Mouse (Mus musculus) cortical plate, adult 2 months (tissue): ENCODE results near the gene Bcar1. TPM values are rescaled to one million over a fixed set of nuclear protein-coding genes. Genes with fewer than 3 reads are reported as not detected.
A peak's percentile ranks its signal among the peaks of the same experiment; 100 is the strongest.

ENCODE experiments used
- H3K27ac ChIP-seq: fragments of 200-500 bp; 2 replicates; pipeline ENCODE4 v1.5.1; 2012; ENCODE audit warnings: low read length, control low read depth, inconsistent platforms; ENCODE audit not compliant: insufficient read depth
- H3K4me1 ChIP-seq: fragments of 200-500 bp; 2 replicates; pipeline ENCODE4 v1.6.1; 2011; ENCODE audit warnings: low read length; ENCODE audit not compliant: control insufficient read depth, insufficient read depth
- H3K4me3 ChIP-seq: fragments of 200-500 bp; 2 replicates; pipeline ENCODE4 v1.5.1; 2011; ENCODE audit warnings: mild to moderate bottlenecking, low read length, control low read depth; ENCODE audit not compliant: insufficient read depth
- CTCF ChIP-seq: fragments of 200-500 bp; IDR thresholded peaks from 2 replicates; pipeline ENCODE4 v1.5.1; 2011; ENCODE audit warnings: mild to moderate bottlenecking, control low read depth, low read length; ENCODE audit not compliant: insufficient read depth; ENCODE audit errors: extremely low read depth
- POLR2A ChIP-seq: fragments of 200-500 bp; IDR thresholded peaks from 2 replicates; pipeline ENCODE4 v1.6.1; 2011; ENCODE audit warnings: mild to moderate bottlenecking, low read length, control low read depth; ENCODE audit not compliant: insufficient read depth; ENCODE audit errors: extremely low read depth
- polyA plus RNA-seq: library from polyadenylated mRNA; depleted of rRNA; stranded (reverse); fragments of >200 nt; gene quantifications from 2 replicates; pipeline ENCODE4 v1.2.3, GENCODE M21; 2012; rRNA removed

Bcar1 gene
- polyA plus RNA-seq: 52.3 and 56.5 TPM in 2 replicates

DNA sequence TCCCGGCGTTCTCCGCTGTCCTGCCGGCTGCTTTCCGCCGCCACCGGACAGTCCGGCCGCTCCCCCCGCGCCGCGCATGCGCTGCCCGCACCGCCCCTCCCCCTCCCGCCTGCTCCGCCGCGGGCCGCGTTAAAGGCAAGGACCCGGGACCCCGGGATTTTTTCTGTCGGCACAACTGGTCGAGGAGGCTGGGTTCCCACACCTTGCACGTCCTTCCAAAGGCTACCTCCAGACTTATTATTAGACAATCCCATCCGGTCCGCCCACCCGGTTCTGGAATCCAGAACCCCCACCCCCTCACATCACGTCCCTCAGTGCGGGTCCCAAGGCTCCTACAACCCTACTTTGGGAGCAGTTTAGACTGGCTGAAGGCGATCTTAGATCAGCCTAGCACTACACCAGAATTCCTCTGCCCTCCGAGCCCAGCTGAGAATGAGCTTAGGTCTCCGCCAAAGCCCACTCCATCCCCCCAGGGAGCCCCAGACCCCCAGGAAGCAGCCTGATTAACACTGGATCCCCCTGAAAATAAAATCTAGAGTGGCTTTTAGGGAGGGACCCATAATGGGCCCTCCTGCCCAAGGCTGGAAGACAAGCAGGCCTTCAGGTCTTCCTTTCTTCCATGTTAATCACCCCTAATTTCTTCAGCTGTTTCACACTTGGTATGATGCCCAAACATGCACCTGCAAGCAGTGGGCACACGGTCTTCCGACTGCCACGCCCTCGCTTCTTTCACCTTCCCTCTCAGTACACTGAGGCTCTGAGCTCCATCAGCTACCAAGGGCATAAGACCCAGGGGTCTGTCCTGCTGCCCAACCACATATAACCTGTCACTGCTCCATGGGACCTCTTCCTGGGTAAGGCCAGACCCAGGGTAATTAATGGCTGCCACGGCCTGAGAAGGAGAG, at the start of gene Bcar1:
Gene Bcar1 (minus strand): TSS at position 18 of the 905 bp plus-strand sequence.
- Histone ChIP-seq H3K4me1 (peaks cover 13% of the 10 kb centered on the region), H3K27ac (peak within 1 kb of the TSS; percentile 88), H3K4me3 (peak within 1 kb of the TSS; percentile 89)
- TF ChIP-seq POLR2A: 0 out of 2 replicates have a peak, but pooled peaks have one; percentile 16
- no peak for TF ChIP-seq CTCF

DNA sequence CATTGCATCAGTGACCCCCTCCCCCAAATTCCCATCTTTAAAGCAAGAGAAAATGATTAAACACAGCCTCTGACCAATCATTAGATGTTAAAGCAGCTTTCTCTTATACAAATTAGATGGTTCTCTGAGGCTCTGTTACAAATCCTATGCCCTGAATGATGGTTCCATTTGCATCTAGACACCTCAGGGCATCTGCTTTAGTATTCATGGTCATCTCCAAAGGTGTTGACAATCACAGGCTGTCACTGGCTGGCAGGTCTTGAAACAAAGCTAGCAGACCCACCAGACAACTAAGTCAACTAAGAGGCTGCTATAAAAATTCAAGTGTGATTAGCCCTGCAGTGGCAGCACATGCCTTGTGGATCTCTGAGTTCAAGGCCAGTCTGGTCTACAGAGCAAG, 46.0 kb upstream of the Bcar1 start:
- no peak overlapping the region for H3K27ac ChIP-seq
- TF ChIP-seq CTCF (no peak), POLR2A (no peak)
- H3K4me1 ChIP-seq: peaks cover 5% of the 10 kb centered on the region
- H3K4me3 ChIP-seq: no peak overlapping the region

DNA sequence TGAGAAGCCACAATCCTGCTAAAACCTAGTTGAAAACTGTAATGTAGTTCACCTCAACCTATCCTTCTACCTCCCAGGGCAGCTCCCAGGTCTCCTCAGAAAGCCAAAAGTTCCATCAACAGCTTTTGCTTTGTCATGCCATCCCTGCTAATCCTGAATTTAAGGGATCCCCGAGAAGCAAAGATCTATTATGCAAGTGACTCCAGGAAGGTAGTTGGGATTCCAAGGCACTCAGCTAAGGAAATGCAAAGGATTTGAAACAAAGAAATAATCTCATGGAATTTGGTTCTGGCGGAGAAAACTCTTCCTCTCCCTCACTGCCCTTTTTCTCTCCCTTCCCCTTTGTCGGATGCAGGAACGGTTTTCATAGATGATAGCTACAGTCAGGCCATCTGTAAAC, 45.6 kb upstream of the Bcar1 start:
- Histone ChIP-seq H3K4me1 (peaks cover 5% of the 10 kb centered on the region), H3K27ac (no peak overlapping the region), H3K4me3 (no peak overlapping the region)
- TF ChIP-seq POLR2A (no peak), CTCF (no peak)

DNA sequence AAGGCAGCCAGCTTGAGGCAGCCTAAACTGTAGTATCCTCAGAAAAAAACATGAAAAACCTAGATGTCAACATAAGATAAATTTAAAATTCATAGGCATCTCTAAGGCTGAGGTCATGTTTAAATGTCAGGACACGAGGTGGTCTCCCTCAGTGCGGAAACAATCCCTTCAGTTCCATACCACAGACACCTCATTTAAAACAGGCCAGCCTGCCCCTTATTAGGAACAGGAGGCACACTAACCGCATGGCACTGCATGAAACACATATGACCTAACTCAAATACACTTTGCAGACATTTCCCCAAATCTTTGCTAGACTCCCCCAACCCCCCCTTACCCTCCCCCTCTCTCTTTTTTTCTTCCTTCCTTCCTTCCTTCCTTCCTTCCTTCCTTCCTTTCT, 44.9 kb upstream of the Bcar1 start:
- Histone ChIP-seq H3K27ac (no peak overlapping the region), H3K4me3 (no peak overlapping the region), H3K4me1 (peaks cover 5% of the 10 kb centered on the region)
- no peak for TF ChIP-seq POLR2A
- TF ChIP-seq CTCF: no peak

DNA sequence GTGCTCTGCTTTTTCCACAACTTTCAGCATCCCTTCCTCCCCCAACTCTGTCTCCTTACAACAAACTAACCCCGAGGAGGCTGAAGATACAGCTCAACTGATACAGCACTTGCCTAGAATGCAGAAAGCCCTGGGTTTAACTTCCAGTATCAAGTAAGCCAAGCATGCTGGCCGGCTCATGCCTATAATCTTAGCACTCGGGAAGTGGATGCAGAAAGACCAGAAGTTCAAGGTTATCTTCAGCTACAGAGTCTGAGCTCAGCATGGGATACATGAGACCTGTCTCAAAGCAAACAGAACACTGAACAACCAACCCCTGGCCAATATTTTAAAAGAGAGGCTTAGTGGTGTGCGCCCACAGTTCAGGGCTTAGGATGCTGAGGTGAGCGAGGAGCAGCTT, 44.5 kb upstream of the Bcar1 start:
- TF ChIP-seq POLR2A: no peak
- no peak for TF ChIP-seq CTCF
- H3K4me1 ChIP-seq: peaks cover 5% of the 10 kb centered on the region
- H3K27ac ChIP-seq: no peak overlapping the region
- no peak overlapping the region for H3K4me3 ChIP-seq

DNA sequence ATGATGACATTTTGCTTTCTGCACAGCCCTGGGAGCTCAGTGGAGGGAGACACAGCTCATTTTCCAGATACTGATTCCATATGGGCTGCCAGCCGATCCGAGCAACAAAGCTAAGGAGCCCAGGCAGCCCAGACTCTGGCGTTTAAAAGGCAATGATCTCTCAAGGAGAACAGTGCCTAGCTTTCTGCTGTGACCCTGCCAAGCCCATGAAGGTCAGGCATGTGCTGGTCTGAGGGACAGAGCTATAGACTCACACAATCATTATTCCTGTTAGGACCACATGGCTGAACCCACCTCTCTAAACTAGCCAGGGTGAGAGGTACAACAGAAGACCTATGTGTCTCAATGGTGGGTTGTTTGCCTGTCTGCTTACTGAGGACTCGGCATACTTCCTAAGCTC, 44.1 kb upstream of the Bcar1 start:
- peaks cover 5% of the 10 kb centered on the region for H3K4me1 ChIP-seq
- H3K4me3 ChIP-seq: no peak overlapping the region
- H3K27ac ChIP-seq: no peak overlapping the region
- TF ChIP-seq POLR2A: no peak
- no peak for TF ChIP-seq CTCF

DNA sequence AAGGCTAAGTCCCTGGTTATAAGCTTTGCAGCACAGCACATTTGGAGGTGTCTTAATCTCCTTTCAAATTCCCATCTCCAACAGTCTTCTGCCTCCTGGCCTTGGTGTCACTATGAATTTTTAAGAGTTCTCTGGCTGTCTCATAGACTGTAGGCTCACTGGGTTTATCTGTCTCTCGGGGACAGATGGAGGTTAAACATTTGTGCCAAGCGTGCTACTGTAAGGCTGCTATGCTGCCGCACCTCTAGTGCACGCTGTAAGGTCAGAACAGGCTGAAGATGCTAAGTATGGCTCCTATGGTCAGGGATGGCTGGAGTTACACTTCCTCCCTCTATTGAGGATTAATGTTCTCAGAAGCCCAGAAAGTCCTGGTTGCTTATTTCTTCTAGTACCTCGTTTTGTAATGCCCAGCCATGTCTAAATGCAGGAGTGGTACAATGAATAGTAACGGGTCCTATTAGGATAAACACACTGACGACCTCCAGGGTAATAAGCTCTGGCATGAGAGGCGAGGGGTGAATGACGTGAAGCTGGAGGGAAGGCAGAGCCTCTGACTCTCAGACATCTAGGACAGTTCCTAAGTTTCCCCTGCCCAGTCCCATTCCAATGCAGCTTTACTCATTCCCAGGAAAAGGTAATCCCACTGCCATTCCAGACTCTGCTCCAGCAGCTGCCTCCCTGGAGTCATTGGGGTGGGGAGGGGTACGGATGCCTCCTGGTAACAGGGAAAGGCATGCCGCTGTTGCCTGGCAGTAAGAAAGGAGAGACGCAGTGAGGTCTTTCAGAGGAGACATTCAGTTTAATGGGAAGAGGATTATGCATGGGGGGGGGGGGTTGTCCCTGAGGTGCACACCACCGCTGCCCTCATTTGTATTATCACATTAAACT, 43.3 kb upstream of the Bcar1 start:
- H3K4me1 ChIP-seq: peaks cover 5% of the 10 kb centered on the region
- no peak overlapping the region for H3K4me3 ChIP-seq
- no peak overlapping the region for H3K27ac ChIP-seq
- TF ChIP-seq POLR2A: no peak
- no peak for TF ChIP-seq CTCF

DNA sequence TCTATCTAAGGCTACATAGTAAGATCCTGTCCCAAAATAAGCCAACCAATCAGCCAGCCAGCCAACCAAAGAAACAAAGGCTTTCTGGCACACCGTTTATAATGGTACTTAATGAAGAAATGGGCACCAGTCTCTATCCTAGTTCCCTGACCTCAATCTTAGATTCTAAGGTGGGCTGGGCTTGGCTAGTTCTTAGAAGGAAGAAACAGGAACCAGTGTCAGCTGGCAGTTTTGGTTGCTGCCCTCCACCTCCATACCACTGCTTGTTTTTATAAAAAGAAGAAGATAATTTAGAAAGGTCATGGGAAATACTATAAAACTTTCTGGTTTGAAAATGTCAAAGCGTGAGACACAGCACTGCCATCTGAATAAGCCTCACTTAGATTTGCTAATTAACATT, 42.5 kb upstream of the Bcar1 start:
- Histone ChIP-seq H3K4me1 (peaks cover 5% of the 10 kb centered on the region), H3K4me3 (no peak overlapping the region), H3K27ac (no peak overlapping the region)
- TF ChIP-seq POLR2A (no peak), CTCF (no peak)

DNA sequence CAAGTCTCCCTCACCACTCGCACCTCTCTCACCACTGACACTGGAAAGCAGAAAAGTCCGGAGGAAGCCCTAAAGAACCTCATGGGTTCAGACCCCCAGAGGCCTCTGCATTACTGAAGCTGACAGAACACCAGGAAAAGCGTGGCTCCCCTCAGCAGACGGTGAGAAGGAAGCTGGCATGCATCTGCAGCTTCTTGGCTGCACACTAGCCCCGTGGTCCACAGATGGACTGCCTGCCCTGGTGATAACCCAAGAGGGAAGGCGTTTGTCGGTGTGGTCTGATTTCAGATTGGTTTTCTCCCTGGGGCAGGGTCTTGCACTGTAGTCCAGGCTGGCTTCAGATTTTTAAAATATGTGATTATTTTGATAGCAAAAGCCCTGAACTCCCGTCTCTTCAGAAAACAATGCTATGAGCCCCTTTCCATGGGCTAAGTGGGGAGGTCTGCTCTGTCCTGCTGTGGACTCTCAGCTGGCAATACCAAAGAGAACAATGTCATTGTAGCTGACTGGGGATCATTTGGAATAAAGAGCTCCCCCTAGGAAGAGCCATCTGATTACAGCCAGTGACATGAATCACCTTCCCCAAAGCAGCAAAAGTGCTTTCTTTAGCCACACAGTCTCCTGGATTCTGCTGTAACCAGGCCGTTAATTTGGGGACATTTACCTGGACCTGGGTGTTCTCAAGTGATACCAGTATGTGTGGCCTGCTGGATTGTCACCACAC, 39.2 kb upstream of the Bcar1 start:
- TF ChIP-seq CTCF (no peak), POLR2A (no peak)
- H3K4me3 ChIP-seq: no peak overlapping the region
- peaks cover 5% of the 10 kb centered on the region for H3K4me1 ChIP-seq
- no peak overlapping the region for H3K27ac ChIP-seq
